Mouse (Mus musculus): ENCODE data around the gene Usp50. TPM values are rescaled to one million over a fixed set of nuclear protein-coding genes. Genes with fewer than 3 reads are reported as not detected.
A peak's percentile ranks its signal among the peaks of the same experiment; 100 is the strongest.

The Usp50 gene
- total RNA-seq (2014; fragmentation: Nextera tagmentation) = not detected in 2 replicates
- total RNA-seq (2017) = 0.55 and 0.64 TPM in 2 replicates
- 0.07 TPM in 2 replicates for polyA plus RNA-seq (2012)

GRCm38 (mm10) chr2:126783370-126783769 lies at the start of gene Usp50:
Gene Usp50 (minus strand): TSS chr2:126783470.
- Histone ChIP-seq H3K4me1 (ENCODE audit: insufficient read depth, low read depth, low read length) (peaks cover 11% of the 10 kb centered on the region; the same call in 1 of the 2 replicates), H3K27me3 (ENCODE audit: insufficient read depth, low read length) (peaks cover 13% of the 10 kb centered on the region), H3K9me3 (replicated peaks) (no peaks in the 10 kb centered on the region), H3K36me3 (replicated peaks) (peaks cover 5% of the 10 kb centered on the region), H3K4me3 (ENCODE audit: low read depth, low read length) (no peak within 1 kb of the TSS)
- ATAC-seq (ENCODE audit: extremely low read depth, insufficient number of reproducible peaks, low FRiP score, poor library complexity, severe bottlenecking) = no peak
- DNase-seq (ENCODE audit: low spot score) = no peak
- TF ChIP-seq CTCF (IDR thresholded peaks at IDR 0.05; ENCODE audit: low read depth, low read length) (no peak), TAL1 (conservative IDR thresholded peaks at IDR 0.05; ENCODE audit: low read depth, low read length) (no peak), GATA1 (IDR thresholded peaks at IDR 0.05; ENCODE audit: borderline replicate concordance, low read length) (no peak)

GRCm38 (mm10) chr2:126817414-126817813 lies 34.1 kb upstream of the Usp50 start:
- Histone ChIP-seq H3K9me3 (replicated peaks) (no peaks in the 10 kb centered on the region), H3K27me3 (ENCODE audit: insufficient read depth, low read length) (no peaks in the 10 kb centered on the region), H3K4me1 (ENCODE audit: insufficient read depth, low read depth, low read length) (peaks cover 40% of the 10 kb centered on the region), H3K4me3 (ENCODE audit: low read depth, low read length) (no peak overlapping the region), H3K36me3 (replicated peaks) (peaks cover 45% of the 10 kb centered on the region)
- TF ChIP-seq TAL1 (conservative IDR thresholded peaks at IDR 0.05; ENCODE audit: low read depth, low read length) (no peak), GATA1 (IDR thresholded peaks at IDR 0.05; ENCODE audit: borderline replicate concordance, low read length) (no peak), POLR2AphosphoS5 (IDR thresholded peaks at IDR 0.05; ENCODE audit: insufficient replicate concordance, low read depth, low read length) (no peak), GATA2 (IDR thresholded peaks at IDR 0.05; ENCODE audit: borderline replicate concordance, low read depth, low read length) (no peak), CTCF (IDR thresholded peaks at IDR 0.05; ENCODE audit: low read depth, low read length) (no peak)
- ATAC-seq (ENCODE audit: extremely low read depth, insufficient number of reproducible peaks, low FRiP score, poor library complexity, severe bottlenecking) (no peak), DNase-seq (ENCODE audit: low spot score) (no peak)

- H3K4me1 ChIP-seq (ENCODE audit: insufficient read depth, low read depth, low read length) = peaks cover 38% of the 10 kb centered on the region
- ATAC-seq (ENCODE audit: extremely low read depth, insufficient number of reproducible peaks, low FRiP score, poor library complexity, severe bottlenecking) = peak; percentile 76
- no peaks in the 10 kb centered on the region for H3K27me3 ChIP-seq (ENCODE audit: insufficient read depth, low read length)
- peaks cover 48% of the 10 kb centered on the region for H3K36me3 ChIP-seq (replicated peaks)
- no peaks in the 10 kb centered on the region for H3K9me3 ChIP-seq (replicated peaks)
- TF ChIP-seq GATA2 (IDR thresholded peaks at IDR 0.05; ENCODE audit: borderline replicate concordance, low read depth, low read length) = no peak
- peak; percentile 67 for TF ChIP-seq TAL1 (conservative IDR thresholded peaks at IDR 0.05; ENCODE audit: low read depth, low read length)
- no peak for TF ChIP-seq POLR2AphosphoS5 (IDR thresholded peaks at IDR 0.05; ENCODE audit: insufficient replicate concordance, low read depth, low read length)
- TF ChIP-seq GATA1 (IDR thresholded peaks at IDR 0.05; ENCODE audit: borderline replicate concordance, low read length) = no peak
- no peak for DNase-seq (ENCODE audit: low spot score)
- H3K4me3 ChIP-seq (ENCODE audit: low read depth, low read length) = no peak overlapping the region
Measured at GRCm38 (mm10) chr2:126816644-126817347, 33.5 kb upstream of the Usp50 start.

- Histone ChIP-seq H3K4me3 (ENCODE audit: low read depth, low read length) (no peak overlapping the region), H3K27me3 (ENCODE audit: insufficient read depth, low read length) (no peaks in the 10 kb centered on the region), H3K9me3 (replicated peaks) (no peaks in the 10 kb centered on the region), H3K4me1 (ENCODE audit: insufficient read depth, low read depth, low read length) (peaks cover 38% of the 10 kb centered on the region), H3K36me3 (replicated peaks) (peaks cover 48% of the 10 kb centered on the region)
- DNase-seq (ENCODE audit: low spot score) (no peak), ATAC-seq (ENCODE audit: extremely low read depth, insufficient number of reproducible peaks, low FRiP score, poor library complexity, severe bottlenecking) (peak; percentile 41)
- TF ChIP-seq TAL1 (conservative IDR thresholded peaks at IDR 0.05; ENCODE audit: low read depth, low read length) = no peak
- TF ChIP-seq CTCF (IDR thresholded peaks at IDR 0.05; ENCODE audit: low read depth, low read length) = no peak
- no peak for TF ChIP-seq GATA1 (IDR thresholded peaks at IDR 0.05; ENCODE audit: borderline replicate concordance, low read length)
- no peak for TF ChIP-seq GATA2 (IDR thresholded peaks at IDR 0.05; ENCODE audit: borderline replicate concordance, low read depth, low read length)
- no peak for TF ChIP-seq POLR2AphosphoS5 (IDR thresholded peaks at IDR 0.05; ENCODE audit: insufficient replicate concordance, low read depth, low read length)
Measured at GRCm38 (mm10) chr2:126815822-126816221, 32.6 kb upstream of the Usp50 start.

GRCm38 (mm10) chr2:126801980-126802379 lies 18.7 kb upstream of the Usp50 start:
- H3K27me3 ChIP-seq (ENCODE audit: insufficient read depth, low read length) = no peaks in the 10 kb centered on the region
- no peak for DNase-seq (ENCODE audit: low spot score)
- H3K4me3 ChIP-seq (ENCODE audit: low read depth, low read length) = no peak overlapping the region
- H3K4me1 ChIP-seq (ENCODE audit: insufficient read depth, low read depth, low read length) = no peaks in the 10 kb centered on the region
- H3K36me3 ChIP-seq (replicated peaks) = peaks cover 67% of the 10 kb centered on the region
- H3K9me3 ChIP-seq (replicated peaks) = no peaks in the 10 kb centered on the region
- TF ChIP-seq GATA1 (IDR thresholded peaks at IDR 0.05; ENCODE audit: borderline replicate concordance, low read length) (no peak), TAL1 (conservative IDR thresholded peaks at IDR 0.05; ENCODE audit: low read depth, low read length) (no peak), POLR2AphosphoS5 (IDR thresholded peaks at IDR 0.05; ENCODE audit: insufficient replicate concordance, low read depth, low read length) (no peak)
- ATAC-seq (ENCODE audit: extremely low read depth, insufficient number of reproducible peaks, low FRiP score, poor library complexity, severe bottlenecking) = no peak

- Histone ChIP-seq H3K36me3 (replicated peaks) (peaks cover 76% of the 10 kb centered on the region), H3K27me3 (ENCODE audit: insufficient read depth, low read length) (no peaks in the 10 kb centered on the region), H3K9me3 (replicated peaks) (no peaks in the 10 kb centered on the region), H3K4me3 (ENCODE audit: low read depth, low read length) (no peak overlapping the region), H3K4me1 (ENCODE audit: insufficient read depth, low read depth, low read length) (no peaks in the 10 kb centered on the region)
- DNase-seq (ENCODE audit: low spot score) = no peak
- TF ChIP-seq CTCF (IDR thresholded peaks at IDR 0.05; ENCODE audit: low read depth, low read length) (no peak), GATA2 (IDR thresholded peaks at IDR 0.05; ENCODE audit: borderline replicate concordance, low read depth, low read length) (no peak), TAL1 (conservative IDR thresholded peaks at IDR 0.05; ENCODE audit: low read depth, low read length) (no peak), POLR2AphosphoS5 (IDR thresholded peaks at IDR 0.05; ENCODE audit: insufficient replicate concordance, low read depth, low read length) (no peak), GATA1 (IDR thresholded peaks at IDR 0.05; ENCODE audit: borderline replicate concordance, low read length) (no peak)
- ATAC-seq (ENCODE audit: extremely low read depth, insufficient number of reproducible peaks, low FRiP score, poor library complexity, severe bottlenecking) = no peak
Measured at GRCm38 (mm10) chr2:126798455-126798854, 15.2 kb upstream of the Usp50 start.
